ENCODE assay signal across 16 mouse cellular contexts in the genomic region with DNA sequence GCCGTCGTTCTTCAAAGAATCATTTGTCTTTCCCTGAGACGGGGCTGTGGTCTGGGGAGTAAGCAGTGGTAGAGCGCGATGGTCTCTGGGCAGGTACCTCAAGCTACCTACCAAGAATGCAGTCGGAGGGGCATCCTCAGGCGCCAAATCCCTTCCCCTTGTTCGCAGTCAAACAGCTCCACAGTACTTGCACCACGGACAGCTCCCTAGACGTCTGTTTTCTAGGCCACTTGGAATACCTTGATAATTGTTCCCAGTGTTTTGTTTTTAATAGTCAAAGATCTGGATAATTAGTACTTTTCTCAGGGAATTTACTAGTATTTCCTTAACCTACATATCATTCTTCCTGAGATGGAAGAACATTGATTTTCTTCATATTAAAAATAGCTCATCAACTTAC. TPM values are rescaled to one million over a fixed set of nuclear protein-coding genes. Genes with fewer than 3 reads are reported as not detected.
DNase-seq lines count a peak whose midpoint lies in the region; ATAC-seq lines count a peak whose summit lies in the region.
"Had no signal": no experiment of that assay in that cellular context is flagged by ENCODE, and none has a peak within 500 bp of the region (broad histone marks: within the 10 kb centered on the region; RNA-seq: fewer than 3 reads in every experiment).

No protein-coding gene starts in this region.

- no peak overlapping the region for H3K4me3 ChIP-seq in kidney, embryonic 15.5 days (replicated peaks)
- peak overlapping the region; percentile 81 for H3K4me3 ChIP-seq in hindbrain, embryonic 16.5 days (ENCODE audit: low read length)
- H3K4me3 ChIP-seq in neural tube, embryonic 13.5 days, result peak overlapping the region; percentile 58

- H3K36me3 ChIP-seq in kidney, embryonic 15.5 days, result no peaks in the 10 kb centered on the region
- H3K36me3 ChIP-seq in hindbrain, embryonic 16.5 days (ENCODE audit: control insufficient read depth, insufficient read depth, low read length), result no peaks in the 10 kb centered on the region
- no peaks in the 10 kb centered on the region for H3K36me3 ChIP-seq in neural tube, embryonic 13.5 days
- H3K36me3 ChIP-seq: heart, embryonic 12.5 days; stomach, embryonic 15.5 days had no signal

- H3K27me3 ChIP-seq in kidney, embryonic 15.5 days, result peaks cover 17% of the 10 kb centered on the region
- H3K27me3 ChIP-seq in hindbrain, embryonic 16.5 days (replicated peaks; ENCODE audit: control insufficient read depth, insufficient read depth, low read length), result no peaks in the 10 kb centered on the region
- H3K27me3 ChIP-seq in neural tube, embryonic 13.5 days, result peaks cover 8% of the 10 kb centered on the region

- ATAC-seq in kidney, embryonic 15.5 days (replicated peaks; ENCODE audit: low FRiP score), result no peak
- ATAC-seq in hindbrain, embryonic 16.5 days, result no peak
- ATAC-seq in neural tube, embryonic 13.5 days (ENCODE audit: low read depth), result no peak
- ATAC-seq: inflammation-experienced regulatory T-cells, adult 6 months; liver, postnatal 0 days had no signal

- H3K9ac ChIP-seq in kidney, embryonic 15.5 days, result no peak overlapping the region
- no peak overlapping the region for H3K9ac ChIP-seq in hindbrain, embryonic 16.5 days (ENCODE audit: low read depth, low read length)
- H3K9ac ChIP-seq in neural tube, embryonic 13.5 days, result no peak overlapping the region
- H3K9ac ChIP-seq: heart, embryonic 12.5 days; liver, postnatal 0 days; stomach, embryonic 15.5 days had no signal

- no peak overlapping the region for H3K27ac ChIP-seq in kidney, embryonic 15.5 days
- no peak overlapping the region for H3K27ac ChIP-seq in hindbrain, embryonic 16.5 days (ENCODE audit: low read depth, low read length)
- H3K27ac ChIP-seq in neural tube, embryonic 13.5 days (replicated peaks), result no peak overlapping the region; the same call in 1 of the 2 replicates
- H3K27ac ChIP-seq: stomach, embryonic 15.5 days had no signal

- no peak overlapping the region for H3K4me2 ChIP-seq in kidney, embryonic 15.5 days
- peak overlapping the region; percentile 57 for H3K4me2 ChIP-seq in hindbrain, embryonic 16.5 days (ENCODE audit: low read length)
- peak overlapping the region; percentile 73 for H3K4me2 ChIP-seq in neural tube, embryonic 13.5 days

- H3K9me3 ChIP-seq in kidney, embryonic 15.5 days (replicated peaks), result no peaks in the 10 kb centered on the region
- H3K9me3 ChIP-seq in hindbrain, embryonic 16.5 days (ENCODE audit: control insufficient read depth, low read length), result 0 out of 2 replicates have a peak, but pooled peaks cover 2% of the 10 kb centered on the region
- no peaks in the 10 kb centered on the region for H3K9me3 ChIP-seq in neural tube, embryonic 13.5 days
- H3K9me3 ChIP-seq: heart, embryonic 12.5 days; stomach, embryonic 15.5 days had no signal

- H3K4me1 ChIP-seq in kidney, embryonic 15.5 days, result peaks cover 12% of the 10 kb centered on the region
- peaks cover 14% of the 10 kb centered on the region for H3K4me1 ChIP-seq in hindbrain, embryonic 16.5 days (ENCODE audit: control insufficient read depth, insufficient read depth, low read depth, low read length)
- peaks cover 31% of the 10 kb centered on the region for H3K4me1 ChIP-seq in neural tube, embryonic 13.5 days (replicated peaks)

- whole genome bisulfite sequencing in kidney, embryonic 15.5 days, result 24% methylated on average over 10 of the region's 10 CpGs
- WGBS in hindbrain, embryonic 16.5 days, result 25% methylated on average over 10 of the region's 10 CpGs
- WGBS in neural tube, embryonic 13.5 days, result 29% methylated on average over 10 of the region's 10 CpGs

- DNase-seq in kidney, postnatal 10 days, result peak; percentile 7
- DNase-seq in embryo, embryonic 10.5 days (ENCODE audit: low spot score), result peak; percentile 24
- no peak for DNase-seq in urinary bladder, postnatal 10 days (ENCODE audit: low spot score)
- DNase-seq in left cerebral cortex, adult 11 months (ENCODE audit: low spot score), result no peak
- no peak for DNase-seq in cerebellum, adult 8-10 months
- DNase-seq: cerebellum, adult 2 months; gastrocnemius, postnatal 10 days; kidney, postnatal 25 days; liver, postnatal 0 days had no signal

RNA-seq across cellular contexts. Expression of gene Unc79, which starts 0.8 kb away (rescaled TPM):
- 0.19 and 0.25 TPM in 2 replicates for polyA plus RNA-seq in kidney, embryonic 15.5 days (2015; fragmentation: Nextera tagmentation; extraction: Ambion mirVana)
- 5.9 and 6.2 TPM in 2 replicates for polyA plus RNA-seq in hindbrain, embryonic 16.5 days (2015; fragmentation: Nextera tagmentation; extraction: Ambion mirVana)
- 5.8 and 6.5 TPM in 2 replicates for polyA plus RNA-seq in neural tube, embryonic 13.5 days (2015; fragmentation: Nextera tagmentation; extraction: Ambion mirVana)

RNA-seq across cellular contexts. Expression of gene Cox8c, which starts 48.7 kb away (rescaled TPM):
- polyA plus RNA-seq in kidney, embryonic 15.5 days (2015; fragmentation: Nextera tagmentation; extraction: Ambion mirVana), result not detected in 2 replicates
- not detected in 2 replicates for polyA plus RNA-seq in hindbrain, embryonic 16.5 days (2015; fragmentation: Nextera tagmentation; extraction: Ambion mirVana)
- polyA plus RNA-seq in neural tube, embryonic 13.5 days (2015; fragmentation: Nextera tagmentation; extraction: Ambion mirVana), result not detected in 2 replicates
- polyA plus RNA-seq: cerebellum, adult 2 months; heart, embryonic 12.5 days; inflammation-experienced regulatory T-cells, adult 6 months; liver, postnatal 0 days; stomach, embryonic 15.5 days; urinary bladder, adult 2 months had no signal

Comparison
In these comparisons a context has a peak if more than half of its experiments do, and no peak if none do; other contexts are left out.
1. DNase-seq: peak in kidney, postnatal 10 days (single experiment) and embryo, embryonic 10.5 days (single experiment); none in urinary bladder, postnatal 10 days (single experiment), left cerebral cortex, adult 11 months (single experiment) and cerebellum, adult 8-10 months (single experiment).